Mouse (Mus musculus): Measurements from ENCODE around the gene Iqcf3. TPM values are rescaled to one million over a fixed set of nuclear protein-coding genes. Genes with fewer than 3 reads are reported as not detected.

The Iqcf3 gene
- total RNA-seq, 2 experiments from 2014 or later = not detected

DNA sequence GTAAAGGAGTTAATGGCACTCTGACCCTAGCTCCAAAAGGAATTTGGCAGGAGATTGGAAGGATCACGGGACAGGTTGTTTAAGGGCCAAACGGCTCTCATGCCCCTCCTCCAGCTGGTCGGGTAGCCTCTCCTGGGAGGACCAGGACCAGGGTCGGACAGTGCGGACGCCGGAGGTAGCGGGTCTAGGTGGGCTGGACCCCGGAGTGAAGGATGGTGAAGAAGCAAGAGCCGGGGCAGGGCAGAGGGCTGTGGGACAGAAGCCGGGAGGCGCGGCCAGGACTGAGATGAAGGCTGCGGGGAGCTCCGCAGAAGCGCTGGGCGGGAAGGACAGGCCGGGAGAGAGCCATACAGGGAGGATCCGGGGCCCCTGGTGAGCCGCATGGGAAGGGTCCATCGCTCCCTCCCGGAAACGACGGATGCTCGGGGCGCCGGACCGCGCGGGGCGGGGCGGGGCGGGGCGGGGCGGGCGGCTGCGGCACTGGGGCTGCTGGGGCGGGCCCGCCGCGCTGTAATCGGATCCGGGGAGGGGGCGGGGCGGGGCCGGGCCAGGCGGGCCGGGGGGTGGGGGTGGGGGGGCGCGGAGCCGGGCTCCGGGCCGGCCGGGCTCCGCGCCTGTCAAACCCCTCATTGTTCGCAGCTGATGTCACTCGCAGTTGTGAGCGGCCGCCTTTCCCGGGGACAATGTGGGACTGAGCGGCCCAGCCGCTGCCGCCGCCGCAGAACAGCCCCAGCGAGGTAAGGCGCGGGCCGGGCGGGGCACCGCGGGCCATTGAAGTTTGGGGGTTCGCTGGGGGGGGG, 108.0 kb downstream of the Iqcf3 start, which contains the start of gene Pcbp4:
Gene Pcbp4 (plus strand): TSS at position 21 of the 800 bp plus-strand sequence.
- DNase-seq = peak; percentile 67 to 73

Other genes with a start within 250 kb of the Iqcf3 start
- 10 to 100 TPM; 16.4 to 24.1 TPM for gene Dusp7, start 193.0 kb downstream of the Iqcf3 start, total RNA-seq (2021)
- 100 to 1,000 TPM; 403 to 411 TPM for gene Rpl29, start 132.2 kb downstream of the Iqcf3 start, total RNA-seq (2021)
- 10 to 100 TPM; 11.7 to 14.8 TPM for gene Acy1, start 123.3 kb downstream of the Iqcf3 start, total RNA-seq (2021)
- gene Abhd14b, start 114.2 kb downstream of the Iqcf3 start, total RNA-seq (2021) = 10 to 100 TPM; 25.2 to 45.0 TPM
- 10 to 100 TPM; 18.9 to 20.2 TPM for gene Abhd14a, start 114.0 kb downstream of the Iqcf3 start, total RNA-seq (2021)
- gene Pcbp4, start 108.3 kb downstream of the Iqcf3 start, total RNA-seq (2021) = 10 to 100 TPM; 20.2 to 27.7 TPM
- gene Gpr62, start 95.7 kb downstream of the Iqcf3 start, total RNA-seq (2021) = under 1 TPM in 1 of 2 experiments, not detected in 1; 0.13 TPM
- gene Rrp9, start 85.7 kb downstream of the Iqcf3 start, total RNA-seq (2021) = 10 to 100 TPM; 28.0 to 37.2 TPM
- gene Parp3, start 84.7 kb downstream of the Iqcf3 start, total RNA-seq (2021) = 10 to 100 TPM; 37.8 to 55.4 TPM
- gene Iqcf1, start 61.7 kb downstream of the Iqcf3 start, total RNA-seq (2021) = not detected
- not detected for gene Iqcf5, start 47.1 kb downstream of the Iqcf3 start, total RNA-seq (2021)
- not detected for gene Iqcf4, start 9.4 kb upstream of the Iqcf3 start, total RNA-seq (2021)
- not detected for gene Iqcf6, start 65.0 kb upstream of the Iqcf3 start, total RNA-seq (2021)
- gene Grm2, start 94.5 kb upstream of the Iqcf3 start, total RNA-seq (2021) = not detected
- gene Tex264, start 124.3 kb upstream of the Iqcf3 start, total RNA-seq (2021) = 100 to 1,000 TPM; 109 to 149 TPM
- 10 to 100 TPM; 20.4 to 25.2 TPM for gene Rad54l2, start 227.6 kb upstream of the Iqcf3 start, total RNA-seq (2021)

Measured in adrenal gland, postnatal 36 days (tissue).